Mouse (Mus musculus) ES-Bruce4 (cell line): ENCODE data around the gene Pih1d2.

Source experiments
- CTCF ChIP-seq: IDR thresholded peaks from one replicate; pipeline ENCODE4 v1.8.1; 2011; ENCODE audit warnings: low read depth, low read length
- EP300 ChIP-seq: IDR thresholded peaks from 2 replicates; pipeline ENCODE4 v1.6.1; 2011; ENCODE audit warnings: low read depth, low read length; ENCODE audit not compliant: insufficient read depth
- POLR2A ChIP-seq: IDR thresholded peaks from one replicate; pipeline ENCODE4 v1.8.1; 2011; ENCODE audit warnings: low read length; ENCODE audit not compliant: insufficient read depth

GRCm38 (mm10) chr9:50664826-50665225 is 47.7 kb downstream of the Pih1d2 start:
- TF ChIP-seq POLR2A, result no peak
- no peak for TF ChIP-seq CTCF
- no peak for TF ChIP-seq EP300
